Mouse (Mus musculus): ENCODE measurements around the gene Ak9. TPM values are rescaled to one million over a fixed set of nuclear protein-coding genes. Genes with fewer than 3 reads are reported as not detected.

The Ak9 gene
- polyA plus RNA-seq, 1 experiment = not detected

GRCm38 (mm10) chr10:41479961-41480360 is 176.2 kb downstream of the Ak9 start:
- no peak overlapping the region for H3K4me2 ChIP-seq (ENCODE audit: low read depth)
- no peaks in the 10 kb centered on the region for H3K79me2 ChIP-seq (ENCODE audit: control insufficient read depth, insufficient read depth)
- H3K4me3 ChIP-seq = no peak overlapping the region
- no peaks in the 10 kb centered on the region for H3K27me3 ChIP-seq (ENCODE audit: control insufficient read depth, insufficient read depth, insufficient read length)
- no peak overlapping the region for H3ac ChIP-seq (ENCODE audit: control insufficient read depth, insufficient read length)
- peaks cover 14% of the 10 kb centered on the region for H3K36me3 ChIP-seq (ENCODE audit: control insufficient read depth, insufficient read depth)
- TF ChIP-seq SRF (IDR thresholded peaks at IDR 0.05; ENCODE audit: control insufficient read depth, insufficient read length, low read depth) (no peak), E2F4 (IDR thresholded peaks at IDR 0.05; ENCODE audit: insufficient read depth) (no peak), POLR2AphosphoS2 (IDR thresholded peaks at IDR 0.05; ENCODE audit: insufficient read length, low read depth) (no peak), CEBPB (IDR thresholded peaks at IDR 0.05; ENCODE audit: insufficient read depth, poor library complexity, severe bottlenecking) (no peak), TCF12 (IDR thresholded peaks at IDR 0.05; ENCODE audit: insufficient read depth, poor library complexity, severe bottlenecking) (peak; percentile 20), USF1 (IDR thresholded peaks at IDR 0.05; ENCODE audit: low read depth) (no peak), TCF3 (IDR thresholded peaks at IDR 0.05; ENCODE audit: insufficient read length, low read depth) (peak; percentile 47), MYOG (IDR thresholded peaks at IDR 0.05; ENCODE audit: control insufficient read depth in 1 of 3, insufficient read depth in 1 of 3, insufficient read length in 2 of 3, low read depth in 2 of 3) (peak; percentile 19 to 82 (median 56)), POLR2A (IDR thresholded peaks at IDR 0.05; ENCODE audit: insufficient read length, low read depth) (no peak), MAX (IDR thresholded peaks at IDR 0.05; ENCODE audit: low read depth) (no peak), MYOD1 (IDR thresholded peaks at IDR 0.05; ENCODE audit: control insufficient read depth in 1 of 3, insufficient read length in 2 of 3, low read depth in 2 of 3) (peak in 2 of 3 experiments; percentile 20 to 86), REST (IDR thresholded peaks at IDR 0.05; ENCODE audit: insufficient read depth, insufficient read length) (no peak)

GRCm38 (mm10) chr10:41480938-41481880 is 177.4 kb downstream of the Ak9 start:
- Histone ChIP-seq H3K27me3 (ENCODE audit: control insufficient read depth, insufficient read depth, insufficient read length) (no peaks in the 10 kb centered on the region), H3K36me3 (ENCODE audit: control insufficient read depth, insufficient read depth) (peaks cover 21% of the 10 kb centered on the region), H3K79me2 (ENCODE audit: control insufficient read depth, insufficient read depth) (no peaks in the 10 kb centered on the region), H3K4me3 (no peak overlapping the region), H3K4me2 (ENCODE audit: low read depth) (no peak overlapping the region), H3ac (ENCODE audit: control insufficient read depth, insufficient read length) (no peak overlapping the region)
- TF ChIP-seq E2F4 (IDR thresholded peaks at IDR 0.05; ENCODE audit: insufficient read depth) = no peak
- TF ChIP-seq USF1 (IDR thresholded peaks at IDR 0.05; ENCODE audit: low read depth) = no peak
- TF ChIP-seq POLR2A (IDR thresholded peaks at IDR 0.05; ENCODE audit: insufficient read length, low read depth) = no peak
- no peak for TF ChIP-seq POLR2AphosphoS2 (IDR thresholded peaks at IDR 0.05; ENCODE audit: insufficient read length, low read depth)
- TF ChIP-seq MYOG (IDR thresholded peaks at IDR 0.05; ENCODE audit: control insufficient read depth in 1 of 3, insufficient read depth in 1 of 3, insufficient read length in 2 of 3, low read depth in 2 of 3) = no peak
- no peak for TF ChIP-seq REST (IDR thresholded peaks at IDR 0.05; ENCODE audit: insufficient read depth, insufficient read length)
- no peak for TF ChIP-seq MYOD1 (IDR thresholded peaks at IDR 0.05; ENCODE audit: control insufficient read depth in 1 of 3, insufficient read length in 2 of 3, low read depth in 2 of 3)
- no peak for TF ChIP-seq TCF12 (IDR thresholded peaks at IDR 0.05; ENCODE audit: insufficient read depth, poor library complexity, severe bottlenecking)
- no peak for TF ChIP-seq TCF3 (IDR thresholded peaks at IDR 0.05; ENCODE audit: insufficient read length, low read depth)
- TF ChIP-seq MAX (IDR thresholded peaks at IDR 0.05; ENCODE audit: low read depth) = no peak

GRCm38 (mm10) chr10:41482446-41482845 is 178.7 kb downstream of the Ak9 start:
- Histone ChIP-seq H3K4me2 (ENCODE audit: low read depth) (no peak overlapping the region), H3K4me3 (no peak overlapping the region), H3K79me2 (ENCODE audit: control insufficient read depth, insufficient read depth) (no peaks in the 10 kb centered on the region), H3ac (ENCODE audit: control insufficient read depth, insufficient read length) (no peak overlapping the region), H3K36me3 (ENCODE audit: control insufficient read depth, insufficient read depth) (peaks cover 21% of the 10 kb centered on the region), H3K27me3 (ENCODE audit: control insufficient read depth, insufficient read depth, insufficient read length) (no peaks in the 10 kb centered on the region)
- no peak for TF ChIP-seq MAX (IDR thresholded peaks at IDR 0.05; ENCODE audit: low read depth)
- TF ChIP-seq TCF12 (IDR thresholded peaks at IDR 0.05; ENCODE audit: insufficient read depth, poor library complexity, severe bottlenecking) = no peak
- no peak for TF ChIP-seq MYOD1 (IDR thresholded peaks at IDR 0.05; ENCODE audit: control insufficient read depth in 1 of 3, insufficient read length in 2 of 3, low read depth in 2 of 3)
- TF ChIP-seq REST (IDR thresholded peaks at IDR 0.05; ENCODE audit: insufficient read depth, insufficient read length) = no peak
- no peak for TF ChIP-seq E2F4 (IDR thresholded peaks at IDR 0.05; ENCODE audit: insufficient read depth)

Other genes with a start within 250 kb of the Ak9 start
- not detected for gene Gpr6, start 231.7 kb upstream of the Ak9 start, polyA plus RNA-seq (2012; fragmentation: generic; extraction: Trizol)
- 11.9 TPM for gene Fig4, start 720 bp upstream of the Ak9 start, polyA plus RNA-seq (2012; fragmentation: generic; extraction: Trizol)
- gene Zbtb24, start 146.4 kb downstream of the Ak9 start, polyA plus RNA-seq (2012; fragmentation: generic; extraction: Trizol) = 7.6 TPM
- 77.0 TPM for gene Mical1, start 172.3 kb downstream of the Ak9 start, polyA plus RNA-seq (2012; fragmentation: generic; extraction: Trizol)
- 26.4 TPM for gene Smpd2, start 186.4 kb downstream of the Ak9 start, polyA plus RNA-seq (2012; fragmentation: generic; extraction: Trizol)
- 0.64 TPM for gene Ppil6, start 186.5 kb downstream of the Ak9 start, polyA plus RNA-seq (2012; fragmentation: generic; extraction: Trizol)
- gene Cd164, start 215.4 kb downstream of the Ak9 start, polyA plus RNA-seq (2012; fragmentation: generic; extraction: Trizol) = 203 TPM